Mouse (Mus musculus) heart, postnatal 36 days (tissue): ENCODE measurements around the gene Olfr10. TPM values are rescaled to one million over a fixed set of nuclear protein-coding genes. Genes with fewer than 3 reads are reported as not detected.
"Not testable (repeated sequence)": the region's sequence is repeated elsewhere in the genome, so short reads cannot be mapped to it uniquely, and the experiment has no call there.

Source experiments
- DNase-seq, 2 experiments: peaks; one replicate each; pipeline ENCODE4 v3.0.0; 2021 to 2022
- intact Hi-C: fragments of 180-260 bp; cut with DNase I; formaldehyde crosslinking; loops from one replicate; pipeline ENCODE4 v1.15.1; 2025
- total RNA-seq, 2 experiments: library from RNA; stranded (reverse); gene quantifications; 2 replicates each; pipeline ENCODE4 v1.2.3; 2021

Gene Olfr10
- total RNA-seq, 2 experiments from 2014 or later = not detected

DNA sequence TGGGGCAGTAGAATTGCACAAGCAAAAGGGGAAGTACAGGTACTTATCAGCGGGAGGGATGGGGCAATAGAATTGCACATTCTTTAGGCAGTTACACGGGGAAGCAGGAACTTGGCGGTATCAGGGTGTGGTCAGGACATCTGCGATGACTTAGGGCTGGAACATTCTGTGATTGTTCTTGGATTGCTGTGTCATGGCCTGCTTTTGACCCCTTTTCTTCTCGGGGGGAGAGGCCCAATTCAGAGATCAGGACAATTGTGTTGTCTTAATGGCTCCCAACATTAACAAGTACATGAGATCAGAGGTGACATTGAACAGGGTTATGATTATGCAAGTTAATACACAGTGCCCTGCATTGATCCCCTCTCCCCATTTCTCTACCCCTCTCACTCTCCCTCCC is 4.0 kb downstream of the Olfr10 start:
- DNase-seq, intact Hi-C loops: not testable (repeated sequence)

DNA sequence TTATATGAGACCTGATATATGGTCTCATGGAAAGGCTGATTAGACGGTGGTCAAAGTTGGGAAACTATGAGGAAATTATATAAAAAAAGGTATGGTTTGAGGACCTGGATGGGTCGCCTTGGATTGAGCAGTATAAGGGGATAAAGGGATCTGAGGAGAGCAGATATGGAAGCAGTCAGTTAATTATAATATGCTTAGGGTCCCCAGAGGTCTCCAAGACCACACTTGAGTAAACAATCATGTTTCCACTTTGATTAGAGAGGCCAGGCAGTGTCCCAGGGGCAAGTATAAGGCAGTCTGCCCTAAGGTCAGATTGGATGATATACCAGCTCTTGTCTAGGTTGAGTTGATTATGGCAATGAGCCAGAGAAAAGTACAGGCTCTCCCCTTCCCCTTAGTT is 17.9 kb downstream of the Olfr10 start, which contains the start of gene Olfr1391:
Gene Olfr1391, plus strand, starts transcription at position 301 of the 400 bp plus-strand sequence.
- no peak for DNase-seq
- intact Hi-C loops = no loop called here

DNA sequence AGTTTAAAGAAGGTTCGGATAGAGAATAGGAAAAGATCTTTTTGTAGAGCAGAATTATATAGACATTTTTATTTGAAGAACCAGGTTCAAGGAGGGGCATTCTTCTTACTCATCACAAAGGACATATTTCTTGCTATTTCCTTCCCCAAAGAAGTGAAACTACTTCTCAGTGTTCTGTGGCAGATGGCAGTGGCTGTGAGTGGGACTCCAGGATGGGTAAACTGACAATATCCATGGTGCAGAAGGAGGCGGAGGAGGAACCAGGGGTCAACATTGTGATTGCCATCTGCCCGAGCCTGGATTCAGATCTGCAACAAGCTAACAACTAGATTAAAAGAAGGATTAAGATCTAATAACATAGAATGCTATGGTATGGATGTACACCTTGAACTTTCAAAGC is 22.2 kb downstream of the Olfr10 start:
- intact Hi-C loops = no loop called here
- DNase-seq = no peak

DNA sequence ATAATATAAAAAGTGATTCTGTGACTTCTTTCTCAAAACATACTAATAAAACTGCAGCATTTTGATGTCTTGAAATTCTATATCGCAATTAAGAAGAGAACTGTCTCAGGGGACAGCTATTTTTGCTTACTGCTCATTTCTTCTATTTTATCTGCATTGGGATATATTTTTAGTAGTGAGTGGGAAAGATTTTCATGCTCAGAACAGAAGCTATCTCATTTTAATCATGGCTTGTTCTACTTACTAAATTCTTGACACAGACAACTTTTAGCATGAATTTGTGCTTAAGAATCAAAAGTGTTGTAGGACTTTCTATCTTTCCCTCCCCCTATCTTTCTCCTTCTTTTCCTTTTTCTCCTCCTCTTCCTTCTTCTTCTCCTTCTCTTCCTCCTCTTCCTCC is 25.1 kb downstream of the Olfr10 start:
- no peak for DNase-seq
- intact Hi-C loops = no loop called here

DNA sequence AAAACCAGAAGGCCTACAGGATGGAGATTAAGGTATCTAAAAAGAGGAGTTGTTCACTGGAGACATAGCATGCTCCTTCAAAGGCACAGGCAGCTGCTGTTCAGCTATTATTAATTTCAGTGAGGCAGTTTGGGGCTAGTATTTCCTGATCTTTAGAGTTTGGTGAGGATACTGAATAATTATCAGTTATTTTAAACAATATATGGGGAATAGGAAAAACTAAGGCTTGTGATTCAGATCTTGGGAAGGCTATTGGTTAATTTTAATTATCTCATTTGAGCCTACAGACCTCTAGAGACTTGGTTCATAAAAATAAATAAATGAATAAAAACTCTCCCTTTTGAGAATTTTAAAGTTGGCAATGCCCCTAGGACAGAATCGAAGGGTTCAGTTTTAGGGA is 30.3 kb downstream of the Olfr10 start, which contains the start of gene Olfr1390:
Gene Olfr1390, plus strand, starts transcription at position 301 of the 400 bp plus-strand sequence.
- DNase-seq = no peak
- intact Hi-C loops = no loop called here

DNA sequence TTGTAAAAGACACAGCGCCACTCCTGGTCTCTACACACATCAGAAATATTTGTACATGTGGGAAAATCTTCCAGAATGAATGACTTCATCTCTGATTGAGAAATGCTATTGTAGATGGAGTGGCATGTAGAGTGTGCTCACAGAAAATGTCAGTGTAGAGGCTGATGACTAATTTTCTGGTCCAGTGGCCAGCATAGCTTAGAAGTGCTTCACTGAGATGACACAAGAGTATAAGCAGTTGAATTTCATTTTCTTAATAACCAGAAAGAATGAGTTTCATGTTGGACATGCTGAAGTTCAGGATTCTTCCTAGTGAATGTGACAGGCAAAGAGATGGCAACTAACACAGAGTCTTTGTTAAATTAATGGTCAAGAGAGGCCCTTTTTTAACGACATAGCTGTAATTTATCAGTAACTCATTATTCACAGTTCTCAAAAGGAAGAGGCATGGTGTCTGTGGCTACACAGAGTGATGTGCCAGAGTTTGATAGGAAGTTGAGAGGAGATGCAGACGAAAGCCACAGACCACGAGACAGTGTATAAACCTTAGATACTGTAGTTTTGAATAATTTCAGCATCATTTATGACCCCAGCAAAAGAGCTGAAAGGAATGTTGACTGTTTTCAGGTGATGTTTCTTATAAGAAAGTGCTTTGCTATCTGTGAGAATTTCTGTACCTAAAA is 32.8 kb downstream of the Olfr10 start:
- intact Hi-C loops = no loop called here
- DNase-seq = no peak

Other genes starting within 250 kb of the Olfr10 start
- gene Tgtp2, start 240.5 kb upstream of the Olfr10 start, total RNA-seq = 1 to 10 TPM in 1 of 2 experiments, under 1 TPM in 1; 0.28 to 3.8 TPM
- gene Ifi47, start 228.2 kb upstream of the Olfr10 start, total RNA-seq = 1 to 10 TPM; 2.3 to 2.7 TPM
- 1 to 10 TPM; 1.5 TPM for gene Olfr1396, start 189.9 kb upstream of the Olfr10 start, total RNA-seq
- gene Olfr1395, start 162.5 kb upstream of the Olfr10 start, total RNA-seq = not detected
- not detected for gene Olfr1394, start 150.4 kb upstream of the Olfr10 start, total RNA-seq
- gene Btnl9, start 117.6 kb upstream of the Olfr10 start, total RNA-seq = 10 to 100 TPM; 34.7 to 38.5 TPM
- 10 to 100 TPM; 25.8 to 26.8 TPM for gene Zfp62, start 101.4 kb upstream of the Olfr10 start, total RNA-seq
- gene Mgat1, start 60.5 kb upstream of the Olfr10 start, total RNA-seq = 10 to 100 TPM; 64.7 to 66.9 TPM
- under 1 TPM in 1 of 2 experiments, not detected in 1; 0.19 TPM for gene Olfr1393, start 26.4 kb upstream of the Olfr10 start, total RNA-seq
- gene Olfr1392, start 19.5 kb upstream of the Olfr10 start, total RNA-seq = not detected
- not detected for gene Olfr1391, start 18.0 kb downstream of the Olfr10 start, total RNA-seq
- gene Olfr1390, start 30.4 kb downstream of the Olfr10 start, total RNA-seq = not detected
- not detected for gene Olfr1389, start 118.3 kb downstream of the Olfr10 start, total RNA-seq
- gene Olfr1388, start 131.9 kb downstream of the Olfr10 start, total RNA-seq = under 1 TPM in 1 of 2 experiments, not detected in 1; 0.22 TPM
- under 1 TPM; 0.08 to 0.27 TPM for gene Olfr1387, start 150.6 kb downstream of the Olfr10 start, total RNA-seq
- not detected for gene Olfr1386, start 160.3 kb downstream of the Olfr10 start, total RNA-seq
- gene Olfr1385, start 184.3 kb downstream of the Olfr10 start, total RNA-seq = not detected
- under 1 TPM in 1 of 2 experiments, not detected in 1; 0.31 TPM for gene Olfr1384, start 202.0 kb downstream of the Olfr10 start, total RNA-seq
- gene Olfr1383, start 214.9 kb downstream of the Olfr10 start, total RNA-seq = under 1 TPM in 1 of 2 experiments, not detected in 1; 0.69 TPM
- gene Olfr1382, start 223.5 kb downstream of the Olfr10 start, total RNA-seq = not detected
- gene Olfr1381, start 238.7 kb downstream of the Olfr10 start, total RNA-seq = not detected